Mouse (Mus musculus): Measurements from ENCODE around the gene Spryd3. TPM values are rescaled to one million over a fixed set of nuclear protein-coding genes. Genes with fewer than 3 reads are reported as not detected.
A peak's percentile ranks its signal among the peaks of the same experiment; 100 is the strongest.

Gene Spryd3
- polyA plus RNA-seq, 1 experiment from 2014 or later, result 31.7 TPM

DNA sequence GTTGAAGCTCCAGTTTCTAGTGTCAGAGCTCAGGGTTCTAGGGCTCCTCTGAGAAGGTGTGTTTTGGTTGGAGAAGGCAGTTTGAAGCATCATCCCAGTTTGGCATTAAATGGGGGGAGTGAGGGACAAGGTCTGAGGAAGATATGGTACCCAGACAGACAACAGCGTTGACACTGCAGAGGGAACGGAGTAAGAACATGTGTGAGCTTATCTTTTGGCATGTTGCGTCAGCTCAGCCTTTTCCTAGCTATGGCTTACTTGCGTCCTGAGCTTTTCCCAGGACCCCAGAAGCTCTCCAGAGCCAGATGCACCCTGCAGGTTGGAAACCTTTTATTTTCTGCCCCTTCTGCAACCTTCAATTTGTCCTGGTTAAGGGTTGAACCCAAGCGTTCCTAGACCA lies 10.1 kb upstream of the Spryd3 start:
- no peaks in the 10 kb centered on the region for H3K36me3 ChIP-seq
- H3K27ac ChIP-seq (replicated peaks), result no peak overlapping the region
- peaks cover 21% of the 10 kb centered on the region for H3K27me3 ChIP-seq
- H3K4me2 ChIP-seq (replicated peaks), result no peak overlapping the region
- ATAC-seq (ENCODE audit: insufficient number of reproducible peaks, low FRiP score, low TSS enrichment, low read depth), result no peak
- H3K9ac ChIP-seq, result no peak overlapping the region
- no peaks in the 10 kb centered on the region for H3K9me3 ChIP-seq (replicated peaks)
- peaks cover 37% of the 10 kb centered on the region for H3K4me1 ChIP-seq
- 81% methylated on average over 5 of the region's 5 CpGs for WGBS
- no peak overlapping the region for H3K4me3 ChIP-seq (replicated peaks)

DNA sequence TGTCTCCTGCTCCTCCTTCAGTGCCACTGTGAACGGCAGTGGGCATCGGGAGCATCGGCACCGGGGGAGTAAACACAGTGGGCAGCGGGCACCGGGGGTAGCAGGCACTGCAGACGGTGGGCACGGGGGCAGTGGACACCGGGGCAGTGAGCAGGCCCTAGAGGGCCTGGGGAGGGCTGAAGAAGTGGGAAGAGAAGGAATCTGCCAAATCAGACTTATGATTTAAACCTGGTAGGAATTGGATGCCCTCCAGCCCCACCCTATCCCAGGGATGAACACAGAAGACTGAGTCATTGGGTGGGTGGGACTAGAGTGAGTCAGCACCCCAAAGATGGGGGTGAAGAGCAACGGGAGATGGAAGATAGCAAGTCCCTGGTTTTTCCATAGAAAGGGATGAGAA lies 9.3 kb upstream of the Spryd3 start:
- H3K9me3 ChIP-seq (replicated peaks), result no peaks in the 10 kb centered on the region
- H3K9ac ChIP-seq, result no peak overlapping the region
- H3K27ac ChIP-seq (replicated peaks), result no peak overlapping the region
- H3K4me1 ChIP-seq, result peaks cover 37% of the 10 kb centered on the region
- 83% methylated on average over 10 of the region's 10 CpGs for WGBS
- peaks cover 21% of the 10 kb centered on the region for H3K27me3 ChIP-seq
- ATAC-seq (ENCODE audit: insufficient number of reproducible peaks, low FRiP score, low TSS enrichment, low read depth), result no peak
- H3K4me2 ChIP-seq (replicated peaks), result no peak overlapping the region
- no peak overlapping the region for H3K4me3 ChIP-seq (replicated peaks)
- no peaks in the 10 kb centered on the region for H3K36me3 ChIP-seq

GRCm38 (mm10) chr15:102144726-102145125 lies 8.7 kb upstream of the Spryd3 start:
- 0 out of 2 replicates have a peak overlapping the region, but pooled peaks have one; percentile 12 for H3K9ac ChIP-seq
- peak overlapping the region; percentile 38 for H3K4me2 ChIP-seq (replicated peaks)
- no peak overlapping the region for H3K27ac ChIP-seq (replicated peaks)
- 13% methylated on average over 19 of the region's 19 CpGs for WGBS
- H3K4me3 ChIP-seq (replicated peaks), result peak overlapping the region; percentile 23
- no peaks in the 10 kb centered on the region for H3K36me3 ChIP-seq
- H3K27me3 ChIP-seq, result peaks cover 21% of the 10 kb centered on the region
- H3K4me1 ChIP-seq, result peaks cover 37% of the 10 kb centered on the region
- ATAC-seq (ENCODE audit: insufficient number of reproducible peaks, low FRiP score, low TSS enrichment, low read depth), result no peak
- no peaks in the 10 kb centered on the region for H3K9me3 ChIP-seq (replicated peaks)

DNA sequence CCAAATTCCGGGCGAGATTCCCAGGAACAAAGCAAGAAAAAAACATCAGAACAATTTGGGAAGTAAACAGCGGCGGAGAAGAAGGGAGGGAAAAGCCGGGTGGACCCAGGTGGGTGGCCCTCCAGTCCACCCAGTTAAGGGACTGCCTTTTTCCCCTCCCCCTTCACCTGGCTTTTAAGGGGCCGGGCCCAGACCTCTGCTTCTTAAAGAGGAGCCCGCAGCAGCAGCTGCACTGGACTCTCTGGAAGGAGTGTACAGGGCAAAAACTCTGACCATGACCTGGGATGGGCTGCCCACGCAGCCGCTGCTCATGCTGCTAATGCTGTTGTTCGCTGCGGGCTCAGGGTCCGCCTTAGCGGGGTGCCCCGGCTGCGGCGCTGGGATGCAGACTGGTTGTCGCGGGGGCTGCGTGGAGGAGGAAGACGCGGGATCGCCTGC lies 8.3 kb upstream of the Spryd3 start, which contains the start of gene Igfbp6:
Gene Igfbp6, plus strand, starts transcription at position 89 of the 438 bp plus-strand sequence.
- Histone ChIP-seq H3K27ac (replicated peaks) (no peak within 1 kb of the TSS), H3K9me3 (replicated peaks) (no peaks in the 10 kb centered on the region), H3K9ac (0 out of 2 replicates have a peak within 1 kb of the TSS, but pooled peaks have one; percentile 12), H3K36me3 (no peaks in the 10 kb centered on the region), H3K27me3 (peaks cover 21% of the 10 kb centered on the region), H3K4me1 (peaks cover 37% of the 10 kb centered on the region), H3K4me3 (replicated peaks) (peak within 1 kb of the TSS; percentile 23), H3K4me2 (replicated peaks) (peak within 1 kb of the TSS; percentile 38)
- WGBS, result 5% methylated on average over 22 of the region's 22 CpGs
- no peak for ATAC-seq (ENCODE audit: insufficient number of reproducible peaks, low FRiP score, low TSS enrichment, low read depth)

DNA sequence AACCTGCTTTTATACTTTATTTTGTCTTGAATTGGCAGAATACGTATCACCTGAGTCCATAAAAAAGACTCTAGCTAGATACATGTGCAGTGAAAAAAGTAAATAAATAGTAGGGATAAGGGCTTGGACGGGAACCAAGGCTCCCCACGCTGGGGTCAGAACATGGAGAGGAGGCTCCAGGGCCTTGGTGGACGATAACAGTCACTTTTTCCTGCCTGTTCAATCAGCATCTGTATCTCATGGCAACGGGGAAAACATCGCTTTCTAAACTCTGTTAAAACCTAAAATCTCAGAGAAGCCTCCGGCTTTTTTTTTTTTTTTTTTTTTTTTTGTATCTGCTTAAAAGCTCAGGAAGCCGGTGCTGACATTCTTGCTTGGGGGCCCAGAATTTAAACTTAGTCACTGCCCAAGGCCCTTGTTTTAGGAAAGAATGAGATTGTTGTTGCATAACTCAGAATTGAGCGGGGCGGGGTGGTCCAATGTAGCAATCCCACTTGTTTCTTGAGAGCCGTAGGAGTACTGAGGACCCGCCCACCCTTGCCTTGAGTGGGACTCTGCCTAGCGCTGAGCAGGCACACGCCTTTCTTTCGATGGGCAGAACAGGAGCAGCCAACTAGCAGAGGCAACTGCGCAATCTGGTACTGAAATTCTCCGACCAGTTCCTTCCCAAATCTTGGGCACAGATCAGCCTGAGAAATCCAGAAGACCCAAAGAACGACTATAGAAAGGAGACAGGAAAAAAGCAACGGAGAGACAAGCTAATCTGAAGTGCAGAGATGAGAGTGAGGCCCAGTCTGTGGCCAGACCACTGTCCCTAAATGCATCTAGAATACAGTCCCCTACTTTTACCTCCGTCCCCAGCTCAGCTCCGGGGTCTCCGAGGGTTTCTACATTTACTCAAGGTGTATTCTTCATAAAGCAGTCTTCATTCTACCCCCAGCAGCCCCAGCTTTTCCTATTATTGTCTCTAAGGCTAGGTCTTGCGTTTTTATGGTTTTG lies 7.2 kb upstream of the Spryd3 start:
- WGBS, result 40% methylated on average over 23 of the region's 23 CpGs
- peaks cover 37% of the 10 kb centered on the region for H3K4me1 ChIP-seq
- H3K9me3 ChIP-seq (replicated peaks), result no peaks in the 10 kb centered on the region
- peak; percentile 65; the same call in 1 of the 2 replicates for ATAC-seq (ENCODE audit: insufficient number of reproducible peaks, low FRiP score, low TSS enrichment, low read depth)
- no peak overlapping the region for H3K9ac ChIP-seq
- no peak overlapping the region for H3K27ac ChIP-seq (replicated peaks)
- H3K4me2 ChIP-seq (replicated peaks), result no peak overlapping the region
- no peak overlapping the region for H3K4me3 ChIP-seq (replicated peaks)
- H3K36me3 ChIP-seq, result no peaks in the 10 kb centered on the region
- peaks cover 21% of the 10 kb centered on the region for H3K27me3 ChIP-seq

GRCm38 (mm10) chr15:102141120-102141519 lies 5.1 kb upstream of the Spryd3 start:
- no peak overlapping the region for H3K4me2 ChIP-seq (replicated peaks)
- no peak overlapping the region for H3K4me3 ChIP-seq (replicated peaks)

DNA sequence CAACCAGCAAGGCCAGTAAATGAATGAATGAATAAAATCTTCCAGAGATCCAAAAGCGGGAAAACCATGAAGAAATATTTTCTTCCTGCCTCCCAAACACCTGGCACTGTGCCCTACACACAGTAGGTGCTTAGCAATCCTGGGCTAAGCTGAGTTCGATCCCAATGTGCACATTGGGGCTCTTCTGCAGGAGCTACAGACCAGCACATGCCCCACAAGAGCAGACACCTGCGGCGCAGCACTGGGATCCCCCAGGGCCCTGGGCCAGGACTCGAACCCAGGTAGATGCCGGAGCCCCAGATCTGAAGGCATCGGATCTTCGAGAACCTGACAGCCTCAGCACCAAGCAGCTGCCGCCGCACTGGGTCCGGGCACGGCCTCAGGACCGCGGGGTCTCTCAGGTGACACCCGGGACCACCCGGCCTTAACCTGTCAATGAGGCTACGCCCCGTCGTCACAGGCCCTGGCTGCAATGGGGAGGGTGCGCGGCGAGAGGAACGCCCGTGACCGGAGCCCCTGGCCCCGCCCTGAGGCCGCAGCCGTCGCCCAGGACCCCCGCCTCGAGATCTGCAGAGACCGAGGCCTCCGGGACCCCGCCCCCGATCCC lies 409 bp downstream of the Spryd3 start:
- no peaks in the 10 kb centered on the region for H3K27me3 ChIP-seq
- peak overlapping the region; percentile 82 for H3K27ac ChIP-seq (replicated peaks)
- peak overlapping the region; percentile 86 for H3K4me3 ChIP-seq (replicated peaks)
- no peaks in the 10 kb centered on the region for H3K9me3 ChIP-seq (replicated peaks)
- peak overlapping the region; percentile 83 for H3K4me2 ChIP-seq (replicated peaks)
- peak; percentile 71; the same call in 1 of the 2 replicates for ATAC-seq (ENCODE audit: insufficient number of reproducible peaks, low FRiP score, low TSS enrichment, low read depth)
- peaks cover 14% of the 10 kb centered on the region for H3K4me1 ChIP-seq
- peak overlapping the region; percentile 82 for H3K9ac ChIP-seq
- H3K36me3 ChIP-seq, result peaks cover 23% of the 10 kb centered on the region
- WGBS, result 2% methylated on average over 31 of the region's 35 CpGs

More at GRCm38 (mm10) chr15:102141120-102141519, 5.1 kb upstream of the Spryd3 start:
- Histone ChIP-seq H3K4me1 (peaks cover 38% of the 10 kb centered on the region), H3K27ac (replicated peaks) (no peak overlapping the region), H3K27me3 (peaks cover 21% of the 10 kb centered on the region), H3K36me3 (no peaks in the 10 kb centered on the region), H3K9me3 (replicated peaks) (no peaks in the 10 kb centered on the region), H3K9ac (no peak overlapping the region)
- WGBS, result 89% methylated on average over 5 of the region's 5 CpGs
- no peak for ATAC-seq (ENCODE audit: insufficient number of reproducible peaks, low FRiP score, low TSS enrichment, low read depth)

DNA sequence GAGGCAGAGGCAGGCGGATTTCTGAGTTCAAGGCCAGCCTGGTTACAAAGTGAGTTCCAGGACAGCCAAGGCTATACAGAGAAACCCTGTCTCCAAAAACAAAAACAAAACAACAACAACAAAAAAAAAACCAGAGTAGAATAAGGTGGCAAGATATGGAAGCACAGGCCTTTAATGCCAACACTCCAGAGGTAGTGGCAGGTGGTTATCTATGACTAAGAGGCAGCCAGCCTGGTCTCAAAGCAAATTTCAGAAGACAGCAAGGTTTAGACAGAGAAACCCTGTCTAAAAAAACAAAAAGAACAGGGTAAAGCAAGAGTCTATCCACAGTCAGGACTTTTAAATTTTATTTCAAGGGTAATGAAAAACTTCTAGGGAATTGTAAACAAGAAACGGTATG lies 1.3 kb downstream of the Spryd3 start:
- Histone ChIP-seq H3K27me3 (no peaks in the 10 kb centered on the region), H3K4me3 (replicated peaks) (peak overlapping the region; percentile 86)

GRCm38 (mm10) chr15:102133314-102133713 lies 2.7 kb downstream of the Spryd3 start:
- no peak overlapping the region; the same call in 1 of the 2 replicates for H3K27ac ChIP-seq (replicated peaks)
- no peak overlapping the region for H3K4me3 ChIP-seq (replicated peaks)
- peaks cover 14% of the 10 kb centered on the region for H3K4me1 ChIP-seq
- H3K4me2 ChIP-seq (replicated peaks), result no peak overlapping the region
- peaks cover 46% of the 10 kb centered on the region for H3K36me3 ChIP-seq
- H3K9ac ChIP-seq, result no peak overlapping the region
- H3K27me3 ChIP-seq, result no peaks in the 10 kb centered on the region
- no peak for ATAC-seq (ENCODE audit: insufficient number of reproducible peaks, low FRiP score, low TSS enrichment, low read depth)
- 79% methylated on average over 9 of the region's 9 CpGs for WGBS
- no peaks in the 10 kb centered on the region for H3K9me3 ChIP-seq (replicated peaks)

More for the DNA sequence above, 1.3 kb downstream of the Spryd3 start:
- no peaks in the 10 kb centered on the region for H3K9me3 ChIP-seq (replicated peaks)
- peak overlapping the region; percentile 83; the same call in 1 of the 2 replicates for H3K4me2 ChIP-seq (replicated peaks)
- H3K36me3 ChIP-seq, result peaks cover 33% of the 10 kb centered on the region
- WGBS, result 84% methylated on average over 2 of the region's 2 CpGs
- no peak for ATAC-seq (ENCODE audit: insufficient number of reproducible peaks, low FRiP score, low TSS enrichment, low read depth)
- peaks cover 14% of the 10 kb centered on the region for H3K4me1 ChIP-seq
- no peak overlapping the region for H3K9ac ChIP-seq
- no peak overlapping the region for H3K27ac ChIP-seq (replicated peaks)

GRCm38 (mm10) chr15:102126303-102126702 lies 9.7 kb downstream of the Spryd3 start:
- Histone ChIP-seq H3K4me2 (replicated peaks) (no peak overlapping the region), H3K27ac (replicated peaks) (no peak overlapping the region), H3K27me3 (no peaks in the 10 kb centered on the region), H3K36me3 (peaks cover 73% of the 10 kb centered on the region), H3K9ac (no peak overlapping the region), H3K4me3 (replicated peaks) (no peak overlapping the region), H3K4me1 (peaks cover 8% of the 10 kb centered on the region; the same call in 1 of the 2 replicates), H3K9me3 (replicated peaks) (no peaks in the 10 kb centered on the region)
- 60% methylated on average over 2 of the region's 2 CpGs for WGBS
- ATAC-seq (ENCODE audit: insufficient number of reproducible peaks, low FRiP score, low TSS enrichment, low read depth), result no peak

GRCm38 (mm10) chr15:102120530-102120929 lies 15.5 kb downstream of the Spryd3 start:
- no peak overlapping the region for H3K4me2 ChIP-seq (replicated peaks)
- no peaks in the 10 kb centered on the region for H3K27me3 ChIP-seq
- WGBS, result 74% methylated on average over 5 of the region's 5 CpGs
- no peak overlapping the region; the same call in 1 of the 2 replicates for H3K27ac ChIP-seq (replicated peaks)
- no peak for ATAC-seq (ENCODE audit: insufficient number of reproducible peaks, low FRiP score, low TSS enrichment, low read depth)
- H3K9ac ChIP-seq, result no peak overlapping the region
- peaks cover 62% of the 10 kb centered on the region for H3K36me3 ChIP-seq
- no peak overlapping the region for H3K4me3 ChIP-seq (replicated peaks)
- H3K4me1 ChIP-seq, result peaks cover 54% of the 10 kb centered on the region
- no peaks in the 10 kb centered on the region for H3K9me3 ChIP-seq (replicated peaks)
